Mouse (Mus musculus) lung, postnatal 0 days (tissue): Measurements from ENCODE around the gene Sap30l. TPM values are rescaled to one million over a fixed set of nuclear protein-coding genes. Genes with fewer than 3 reads are reported as not detected.

Source experiments
- ATAC-seq: fragments of 200-750 bp; cut with Nextera tagmentation; 2 replicates; pipeline ENCODE4 v1.8.0; 2017; ENCODE audit warnings: moderate library complexity
- DNase-seq: peaks from one replicate; pipeline ENCODE4 v3.0.0-alpha.2; 2016; ENCODE audit warnings: low spot score
- H3K27ac ChIP-seq: fragments of 300-500 bp; sonication (generic); 2 replicates; pipeline ENCODE4 v1.5.1; 2014; ENCODE audit warnings: antibody characterized with exemption, mild to moderate bottlenecking, low read length, mixed read lengths
- H3K27me3 ChIP-seq: fragments of 300-500 bp; sonication (generic); replicated peaks from 2 replicates; pipeline ENCODE4 v1.6.1; 2014; ENCODE audit warnings: low read length, mixed read lengths; ENCODE audit not compliant: insufficient read depth
- H3K36me3 ChIP-seq: fragments of 300-500 bp; sonication (generic); 2 replicates; pipeline ENCODE4 v1.6.1; 2014; ENCODE audit warnings: low read length, mixed read lengths; ENCODE audit not compliant: insufficient read depth
- H3K4me1 ChIP-seq: fragments of 300-500 bp; sonication (generic); 2 replicates; pipeline ENCODE4 v1.6.1; 2014; ENCODE audit warnings: antibody characterized with exemption, low read depth, low read length, mixed read lengths; ENCODE audit not compliant: insufficient read depth
- H3K4me2 ChIP-seq: fragments of 300-500 bp; sonication (generic); replicated peaks from 2 replicates; pipeline ENCODE4 v1.6.1; 2014; ENCODE audit warnings: low read depth, mild to moderate bottlenecking, low read length, moderate library complexity, mixed read lengths
- H3K4me3 ChIP-seq: fragments of 300-500 bp; sonication (generic); 2 replicates; pipeline ENCODE4 v1.5.1; 2014; ENCODE audit warnings: low read depth, low read length
- H3K9ac ChIP-seq: fragments of 300-500 bp; sonication (generic); replicated peaks from 2 replicates; pipeline ENCODE4 v1.6.1; 2014; ENCODE audit warnings: low read depth, mild to moderate bottlenecking
- H3K9me3 ChIP-seq: fragments of 300-500 bp; sonication (generic); 2 replicates; pipeline ENCODE4 v1.6.1; 2016; ENCODE audit warnings: low read length, mixed read lengths
- CTCF ChIP-seq: IDR thresholded peaks from 2 replicates; pipeline ENCODE4 v1.5.1; 2016; ENCODE audit warnings: antibody characterized with exemption, mild to moderate bottlenecking
- EP300 ChIP-seq: IDR thresholded peaks from 2 replicates; pipeline ENCODE4 v1.6.1; 2016; ENCODE audit warnings: antibody characterized with exemption, mild to moderate bottlenecking, control low read depth
- WGBS: fragments of 180-500 bp; shearing (Covaris S2); extraction: QIAGEN DNeasy Blood & Tissue Kit; methylation state at CpG from one replicate; pipeline ENCODE4 v1.1.7; 2014; 5-methylcytosine and 5-hydroxymethylcytosine counted together
- polyA plus RNA-seq: library from polyadenylated mRNA; unstranded; fragments of >200 nt; fragmentation: Nextera tagmentation; extraction: Ambion mirVana; gene quantifications from 2 replicates; pipeline ENCODE4 v1.2.1, GENCODE M21; 2015

Sap30l gene
- polyA plus RNA-seq, 1 experiment from 2014 or later: 16.7 TPM

DNA sequence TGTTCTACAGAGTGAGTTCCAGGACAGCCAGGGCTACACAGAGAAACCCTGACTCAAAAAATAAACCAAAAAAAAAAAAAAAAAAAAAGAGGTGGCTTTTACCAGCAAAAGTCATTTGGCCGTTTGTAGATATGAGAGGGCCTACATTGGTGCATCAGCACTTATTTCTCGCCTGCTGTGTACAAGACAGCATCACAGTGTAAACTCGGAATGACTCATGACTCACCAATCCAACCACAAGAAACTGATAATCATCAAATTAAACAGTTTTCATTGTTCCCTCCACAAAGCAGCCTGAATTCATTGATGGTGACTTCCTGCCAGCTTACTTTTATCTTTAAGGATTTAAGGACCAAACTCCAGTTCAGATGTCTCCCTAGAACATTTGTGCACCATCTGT lies 3.6 kb downstream of the Sap30l start:
- H3K36me3 ChIP-seq: peaks cover 6% of the 10 kb centered on the region; the same call in 1 of the 2 replicates
- WGBS: 75% methylated on average over 3 of the region's 3 CpGs
- no peak overlapping the region for H3K4me3 ChIP-seq
- peaks cover 12% of the 10 kb centered on the region for H3K4me1 ChIP-seq
- H3K9ac ChIP-seq: no peak overlapping the region
- no peaks in the 10 kb centered on the region for H3K9me3 ChIP-seq
- H3K4me2 ChIP-seq: no peak overlapping the region
- no peaks in the 10 kb centered on the region for H3K27me3 ChIP-seq
- no peak for DNase-seq
- TF ChIP-seq CTCF (no peak), EP300 (no peak)
- ATAC-seq: no peak
- H3K27ac ChIP-seq: no peak overlapping the region

DNA sequence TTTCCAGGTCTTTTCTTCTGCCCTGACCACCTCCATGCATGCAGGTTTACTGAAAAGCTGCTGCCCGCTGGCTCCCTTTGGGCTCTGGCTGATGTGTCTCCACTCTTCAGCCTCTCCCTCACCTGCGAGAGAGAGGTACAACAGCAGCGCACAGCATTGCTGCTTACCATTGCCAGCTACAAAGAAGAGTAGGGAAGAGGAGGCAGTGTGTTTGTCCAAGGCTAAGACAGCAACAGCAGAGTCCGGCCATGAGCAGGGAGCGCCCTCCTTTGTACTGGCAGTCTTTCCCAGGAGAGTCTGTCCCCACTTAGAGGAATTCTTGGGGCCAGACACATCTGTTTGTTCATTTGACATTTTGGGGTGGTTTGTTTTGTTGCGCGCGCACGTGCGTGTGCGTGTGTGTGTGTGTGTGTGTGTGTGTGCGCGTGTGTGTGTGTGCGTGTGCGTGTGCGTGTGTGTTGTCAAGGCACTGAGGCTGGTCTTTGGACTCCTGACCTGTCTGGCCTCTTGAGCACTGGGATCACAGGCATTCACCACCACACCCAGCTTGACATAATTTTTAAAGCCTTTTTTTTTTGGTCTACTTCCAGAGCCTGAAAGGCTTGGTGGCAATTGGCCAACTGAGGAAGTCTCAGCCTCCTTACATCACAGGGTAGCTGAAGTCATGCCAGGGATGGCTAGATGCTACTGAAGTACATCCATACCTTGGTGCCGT lies 7.7 kb downstream of the Sap30l start:
- H3K4me1 ChIP-seq: no peaks in the 10 kb centered on the region
- TF ChIP-seq EP300 (no peak), CTCF (no peak)
- H3K9ac ChIP-seq: no peak overlapping the region
- H3K27me3 ChIP-seq: no peaks in the 10 kb centered on the region
- 78% methylated on average over 17 of the region's 17 CpGs for WGBS
- H3K4me3 ChIP-seq: no peak overlapping the region
- peaks cover 9% of the 10 kb centered on the region; the same call in 1 of the 2 replicates for H3K36me3 ChIP-seq
- ATAC-seq (no peak), DNase-seq (no peak)
- no peak overlapping the region for H3K4me2 ChIP-seq
- H3K9me3 ChIP-seq: no peaks in the 10 kb centered on the region
- H3K27ac ChIP-seq: no peak overlapping the region

DNA sequence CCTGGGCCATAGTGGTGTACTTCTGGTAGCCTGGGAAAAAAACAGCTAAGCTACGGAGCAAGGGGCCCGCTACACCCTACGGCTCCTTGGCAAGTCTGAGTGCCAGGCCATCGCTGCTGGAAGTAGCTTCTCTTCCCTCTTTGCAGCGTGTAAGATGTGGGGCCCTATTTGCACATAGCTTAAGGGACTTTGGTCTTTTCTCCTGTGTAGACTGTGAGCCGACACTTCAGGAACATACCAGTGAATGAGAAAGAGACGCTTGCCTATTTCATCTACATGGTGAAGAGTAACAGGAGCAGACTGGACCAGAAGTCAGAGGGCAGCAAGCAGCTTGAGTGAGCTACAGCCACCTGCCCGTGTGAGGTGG lies 8.3 kb downstream of the Sap30l start:
- TF ChIP-seq CTCF: no peak
- no peak for TF ChIP-seq EP300

DNA sequence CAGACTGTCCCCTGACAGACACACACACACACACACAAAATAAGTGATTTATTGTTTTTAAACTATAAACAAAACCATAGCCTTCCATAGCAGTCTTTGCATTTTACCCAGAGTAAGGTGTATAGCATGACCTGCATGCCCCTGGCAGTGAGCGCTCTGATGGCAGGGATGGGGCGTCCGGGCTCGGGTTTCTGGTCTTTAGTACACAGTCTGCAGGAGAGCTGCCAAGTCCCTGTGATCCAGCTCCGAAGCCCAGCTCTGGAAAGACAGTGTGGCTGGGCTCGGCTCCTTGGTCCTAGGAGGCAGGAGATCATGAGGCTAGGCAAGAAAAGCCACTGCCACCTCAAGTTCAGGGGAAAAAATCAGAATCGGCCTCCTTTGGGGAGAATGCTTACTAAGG lies 9.6 kb downstream of the Sap30l start:
- TF ChIP-seq EP300 (no peak), CTCF (no peak)
- Histone ChIP-seq H3K9ac (no peak overlapping the region), H3K9me3 (no peaks in the 10 kb centered on the region), H3K4me2 (no peak overlapping the region), H3K36me3 (peaks cover 8% of the 10 kb centered on the region; the same call in 1 of the 2 replicates), H3K4me3 (no peak overlapping the region), H3K4me1 (no peaks in the 10 kb centered on the region), H3K27ac (no peak overlapping the region), H3K27me3 (no peaks in the 10 kb centered on the region)
- DNase-seq (no peak), ATAC-seq (no peak)
- WGBS: 81% methylated on average over 7 of the region's 7 CpGs

More for the DNA sequence above, 8.3 kb downstream of the Sap30l start:
- no peak for DNase-seq
- no peaks in the 10 kb centered on the region for H3K4me1 ChIP-seq
- no peak overlapping the region for H3K9ac ChIP-seq
- H3K4me2 ChIP-seq: no peak overlapping the region
- no peak overlapping the region for H3K4me3 ChIP-seq
- no peak for ATAC-seq
- peaks cover 9% of the 10 kb centered on the region; the same call in 1 of the 2 replicates for H3K36me3 ChIP-seq
- no peaks in the 10 kb centered on the region for H3K9me3 ChIP-seq
- H3K27ac ChIP-seq: no peak overlapping the region
- WGBS: 87% methylated on average over 8 of the region's 8 CpGs
- H3K27me3 ChIP-seq: no peaks in the 10 kb centered on the region

DNA sequence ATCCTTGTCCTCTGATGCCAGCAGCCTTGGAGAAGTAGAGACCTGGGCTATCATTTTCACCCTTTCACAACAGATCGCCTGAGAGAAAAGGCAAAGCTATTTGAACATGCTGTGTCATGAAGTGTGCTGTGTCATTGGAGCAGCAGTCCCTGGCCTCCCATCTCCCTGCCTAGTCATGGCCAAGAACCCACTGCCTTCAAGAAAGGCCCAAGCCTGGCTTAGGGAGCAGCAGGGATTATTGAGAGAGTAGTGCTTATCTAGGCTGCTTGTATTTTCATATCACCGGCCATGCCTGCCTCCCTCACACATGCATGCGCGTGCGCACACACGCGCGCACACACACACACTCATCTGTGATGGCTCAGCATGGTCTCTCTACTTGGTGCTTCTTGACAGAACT lies 10.8 kb downstream of the Sap30l start:
- no peak for DNase-seq
- H3K9ac ChIP-seq: no peak overlapping the region
- ATAC-seq: no peak
- H3K4me1 ChIP-seq: no peaks in the 10 kb centered on the region
- H3K4me3 ChIP-seq: no peak overlapping the region
- H3K27ac ChIP-seq: no peak overlapping the region
- no peaks in the 10 kb centered on the region for H3K9me3 ChIP-seq
- TF ChIP-seq CTCF (no peak), EP300 (no peak)
- H3K4me2 ChIP-seq: no peak overlapping the region
- peaks cover 3% of the 10 kb centered on the region; the same call in 1 of the 2 replicates for H3K36me3 ChIP-seq
- 92% methylated on average over 8 of the region's 8 CpGs for WGBS
- no peaks in the 10 kb centered on the region for H3K27me3 ChIP-seq

DNA sequence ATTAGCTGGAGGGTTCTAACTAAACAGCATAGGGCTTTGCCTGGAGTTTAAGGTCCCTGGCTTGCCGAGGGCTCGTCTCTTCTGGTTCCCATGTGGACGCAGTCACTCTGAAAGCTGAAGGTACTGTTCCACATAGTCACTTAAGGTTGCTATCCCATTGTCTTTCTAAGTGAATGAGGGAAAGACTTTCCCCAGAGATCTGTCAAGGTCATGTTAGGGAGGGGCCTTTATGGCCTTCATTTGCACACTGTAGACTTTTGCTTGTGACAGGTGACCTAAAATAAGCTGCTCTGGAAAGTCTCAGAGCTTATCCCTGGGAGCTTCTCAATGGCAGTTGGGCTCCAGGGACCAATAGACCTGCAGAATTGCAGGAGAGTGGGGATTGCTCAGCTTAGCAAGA lies 12.2 kb downstream of the Sap30l start:
- H3K27me3 ChIP-seq: no peaks in the 10 kb centered on the region
- no peak overlapping the region for H3K4me2 ChIP-seq
- WGBS: 87% methylated on average over 3 of the region's 3 CpGs
- H3K4me3 ChIP-seq: no peak overlapping the region
- H3K9ac ChIP-seq: no peak overlapping the region
- H3K27ac ChIP-seq: no peak overlapping the region
- DNase-seq: no peak
- H3K4me1 ChIP-seq: no peaks in the 10 kb centered on the region
- TF ChIP-seq EP300: no peak
- TF ChIP-seq CTCF: no peak
- peaks cover 3% of the 10 kb centered on the region; the same call in 1 of the 2 replicates for H3K36me3 ChIP-seq
- ATAC-seq: no peak
- H3K9me3 ChIP-seq: no peaks in the 10 kb centered on the region

DNA sequence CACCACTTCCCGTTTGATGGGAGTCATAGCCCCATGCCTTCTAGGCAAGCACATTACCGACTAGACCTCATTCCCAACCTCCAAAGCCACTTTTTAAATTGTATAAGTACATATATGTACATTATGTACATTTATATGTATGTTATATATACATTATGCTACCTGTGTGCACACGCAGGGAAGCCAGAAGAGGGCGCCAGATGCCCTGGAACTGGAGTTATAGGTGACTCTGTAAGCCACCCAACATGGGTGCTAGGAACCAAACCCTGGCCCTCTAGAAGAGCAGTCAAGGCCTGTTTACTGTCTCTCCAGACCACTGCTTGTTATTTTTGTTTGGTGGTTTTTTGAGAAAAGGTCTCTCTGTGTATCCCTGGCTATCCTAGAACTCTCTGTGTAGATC lies 16.8 kb downstream of the Sap30l start:
- Histone ChIP-seq H3K36me3 (no peaks in the 10 kb centered on the region), H3K4me3 (no peak overlapping the region), H3K9me3 (no peaks in the 10 kb centered on the region), H3K27ac (no peak overlapping the region), H3K9ac (no peak overlapping the region), H3K4me1 (no peaks in the 10 kb centered on the region), H3K27me3 (no peaks in the 10 kb centered on the region), H3K4me2 (no peak overlapping the region)
- no peak for DNase-seq
- TF ChIP-seq EP300 (no peak), CTCF (peak; percentile 30; the same call in 1 of the 2 replicates)
- ATAC-seq: no peak
- 90% methylated on average over 4 of the region's 4 CpGs for WGBS
